Mouse (Mus musculus): ENCODE data around the gene Gm12216.
"Not testable (repeated sequence)": the region's sequence is repeated elsewhere in the genome, so short reads cannot be mapped to it uniquely, and the experiment has no call there.

Gene Gm12216

GRCm38 (mm10) chr11:53858761-53859580, at the start of gene Gm12216:
Gene Gm12216, minus strand, starts transcription at chr11:53859256.
- not testable (repeated sequence) for DNase-seq

- DNase-seq, result no peak
Observed at GRCm38 (mm10) chr11:53908686-53909085, 49.6 kb upstream of the Gm12216 start.

GRCm38 (mm10) chr11:53904534-53904925, 45.5 kb upstream of the Gm12216 start:
- DNase-seq, result no peak

- no peak for DNase-seq
Observed at GRCm38 (mm10) chr11:53903781-53904533, 44.9 kb upstream of the Gm12216 start.

- DNase-seq, result no peak
Observed at GRCm38 (mm10) chr11:53902741-53903140, 43.7 kb upstream of the Gm12216 start.

GRCm38 (mm10) chr11:53900991-53901390, 41.9 kb upstream of the Gm12216 start:
- DNase-seq, result no peak

GRCm38 (mm10) chr11:53899981-53900380, 40.9 kb upstream of the Gm12216 start:
- no peak for DNase-seq

GRCm38 (mm10) chr11:53899004-53899403, 39.9 kb upstream of the Gm12216 start:
- DNase-seq, result no peak

GRCm38 (mm10) chr11:53896935-53897334, 37.9 kb upstream of the Gm12216 start:
- DNase-seq, result no peak

- no peak for DNase-seq
Observed at GRCm38 (mm10) chr11:53893451-53893850, 34.4 kb upstream of the Gm12216 start.

GRCm38 (mm10) chr11:53892716-53893416, 33.8 kb upstream of the Gm12216 start:
- DNase-seq, result no peak

- peak; percentile 98 for DNase-seq
Observed at GRCm38 (mm10) chr11:53891505-53892451, 32.7 kb upstream of the Gm12216 start, which contains the start of gene Slc22a5. Gene Slc22a5, minus strand, starts transcription at chr11:53891660.

- DNase-seq, result no peak
Observed at GRCm38 (mm10) chr11:53890906-53891504, 31.9 kb upstream of the Gm12216 start.

- DNase-seq, result no peak
Observed at GRCm38 (mm10) chr11:53890225-53890624, 31.2 kb upstream of the Gm12216 start.

GRCm38 (mm10) chr11:53889091-53889645, 30.1 kb upstream of the Gm12216 start:
- DNase-seq, result no peak

- DNase-seq, result no peak
Observed at GRCm38 (mm10) chr11:53888242-53888641, 29.2 kb upstream of the Gm12216 start.

GRCm38 (mm10) chr11:53883287-53883686, 24.2 kb upstream of the Gm12216 start:
- DNase-seq, result no peak

GRCm38 (mm10) chr11:53878096-53878495, 19.0 kb upstream of the Gm12216 start:
- DNase-seq, result not testable (repeated sequence)

GRCm38 (mm10) chr11:53876488-53876887, 17.4 kb upstream of the Gm12216 start:
- no peak for DNase-seq

- DNase-seq, result no peak
Observed at GRCm38 (mm10) chr11:53874706-53875105, 15.7 kb upstream of the Gm12216 start.

All from right cerebral cortex, postnatal 14 days (tissue).